Mouse (Mus musculus): ENCODE measurements around the gene Olfr520. TPM values are rescaled to one million over a fixed set of nuclear protein-coding genes. Genes with fewer than 3 reads are reported as not detected.
"Not testable (repeated sequence)": the region's sequence is repeated elsewhere in the genome, so short reads cannot be mapped to it uniquely, and the experiment has no call there.

The Olfr520 gene
- polyA plus RNA-seq (2016; fragmentation: Nextera tagmentation; extraction: Ambion mirVana): not detected in 2 replicates

GRCm38 (mm10) chr7:99729973-99730372 is at the start of gene Olfr520:
Olfr520 (plus strand) TSS chr7:99730273.
- H3K4me1 ChIP-seq (replicated peaks): no peaks in the 10 kb centered on the region
- no peak within 1 kb of the TSS for H3K4me2 ChIP-seq
- no peak within 1 kb of the TSS for H3K9ac ChIP-seq (replicated peaks)
- no peaks in the 10 kb centered on the region for H3K27me3 ChIP-seq
- peaks cover 5% of the 10 kb centered on the region; the same call in 1 of the 2 replicates for H3K9me3 ChIP-seq
- H3K36me3 ChIP-seq: no peaks in the 10 kb centered on the region
- H3K27ac ChIP-seq: no peak within 1 kb of the TSS
- 82% methylated on average over 2 of the region's 2 CpGs for WGBS
- ATAC-seq (ENCODE audit: insufficient number of reproducible peaks, insufficient read depth, low FRiP score, low TSS enrichment, low read depth): no peak
- no peak within 1 kb of the TSS for H3K4me3 ChIP-seq (replicated peaks)

- Histone ChIP-seq H3K27me3 (no peaks in the 10 kb centered on the region), H3K9me3 (no peaks in the 10 kb centered on the region), H3K4me3 (replicated peaks) (no peak overlapping the region), H3K27ac (no peak overlapping the region), H3K4me2 (no peak overlapping the region), H3K9ac (replicated peaks) (no peak overlapping the region), H3K4me1 (replicated peaks) (no peaks in the 10 kb centered on the region), H3K36me3 (no peaks in the 10 kb centered on the region)
- WGBS: 79% methylated on average over 5 of the region's 5 CpGs
- ATAC-seq (ENCODE audit: insufficient number of reproducible peaks, insufficient read depth, low FRiP score, low TSS enrichment, low read depth): no peak
These were observed 49.3 kb upstream of the Olfr520 start for GRCm38 (mm10) chr7:99680771-99681170.

GRCm38 (mm10) chr7:99684086-99684485 is 46.0 kb upstream of the Olfr520 start:
- Histone ChIP-seq H3K4me2 (no peak overlapping the region), H3K9me3 (no peaks in the 10 kb centered on the region), H3K9ac (replicated peaks) (no peak overlapping the region), H3K36me3 (no peaks in the 10 kb centered on the region), H3K27ac (no peak overlapping the region), H3K4me3 (replicated peaks) (no peak overlapping the region), H3K4me1 (replicated peaks) (no peaks in the 10 kb centered on the region), H3K27me3 (no peaks in the 10 kb centered on the region)
- 52% methylated on average over 4 of the region's 4 CpGs for WGBS
- ATAC-seq (ENCODE audit: insufficient number of reproducible peaks, insufficient read depth, low FRiP score, low TSS enrichment, low read depth): no peak

- Histone ChIP-seq H3K9me3 (no peaks in the 10 kb centered on the region), H3K4me2 (no peak overlapping the region), H3K27me3 (no peaks in the 10 kb centered on the region), H3K4me3 (replicated peaks) (no peak overlapping the region), H3K9ac (replicated peaks) (no peak overlapping the region), H3K36me3 (no peaks in the 10 kb centered on the region), H3K4me1 (replicated peaks) (no peaks in the 10 kb centered on the region), H3K27ac (no peak overlapping the region)
- ATAC-seq (ENCODE audit: insufficient number of reproducible peaks, insufficient read depth, low FRiP score, low TSS enrichment, low read depth): no peak
- 78% methylated on average over 7 of the region's 7 CpGs for WGBS
These were observed 39.3 kb upstream of the Olfr520 start for GRCm38 (mm10) chr7:99690819-99691218.

GRCm38 (mm10) chr7:99692396-99692795 is 37.7 kb upstream of the Olfr520 start:
- Histone ChIP-seq H3K9me3 (no peaks in the 10 kb centered on the region), H3K27ac (no peak overlapping the region), H3K4me3 (replicated peaks) (no peak overlapping the region), H3K4me2 (no peak overlapping the region), H3K9ac (replicated peaks) (no peak overlapping the region), H3K36me3 (no peaks in the 10 kb centered on the region), H3K27me3 (no peaks in the 10 kb centered on the region), H3K4me1 (replicated peaks) (no peaks in the 10 kb centered on the region)
- 60% methylated on average over 3 of the region's 3 CpGs for WGBS
- ATAC-seq (ENCODE audit: insufficient number of reproducible peaks, insufficient read depth, low FRiP score, low TSS enrichment, low read depth): no peak

GRCm38 (mm10) chr7:99693387-99693786 is 36.7 kb upstream of the Olfr520 start:
- Histone ChIP-seq H3K27me3 (no peaks in the 10 kb centered on the region), H3K4me1 (replicated peaks) (no peaks in the 10 kb centered on the region), H3K4me3 (replicated peaks) (no peak overlapping the region), H3K9ac (replicated peaks) (no peak overlapping the region), H3K27ac (no peak overlapping the region), H3K4me2 (no peak overlapping the region), H3K9me3 (no peaks in the 10 kb centered on the region), H3K36me3 (no peaks in the 10 kb centered on the region)
- WGBS: 96% methylated on average over 3 of the region's 3 CpGs
- ATAC-seq (ENCODE audit: insufficient number of reproducible peaks, insufficient read depth, low FRiP score, low TSS enrichment, low read depth): no peak

GRCm38 (mm10) chr7:99693976-99694375 is 36.1 kb upstream of the Olfr520 start:
- Histone ChIP-seq H3K9me3 (no peaks in the 10 kb centered on the region), H3K27ac (no peak overlapping the region), H3K9ac (replicated peaks) (no peak overlapping the region), H3K27me3 (no peaks in the 10 kb centered on the region), H3K36me3 (no peaks in the 10 kb centered on the region), H3K4me3 (replicated peaks) (no peak overlapping the region), H3K4me1 (replicated peaks) (no peaks in the 10 kb centered on the region), H3K4me2 (no peak overlapping the region)
- no peak for ATAC-seq (ENCODE audit: insufficient number of reproducible peaks, insufficient read depth, low FRiP score, low TSS enrichment, low read depth)
- WGBS: 83% methylated on average over 3 of the region's 3 CpGs

- H3K27ac ChIP-seq; H3K4me3 ChIP-seq (replicated peaks); H3K9ac ChIP-seq (replicated peaks); H3K36me3 ChIP-seq; H3K4me2 ChIP-seq; ATAC-seq (ENCODE audit: insufficient number of reproducible peaks, insufficient read depth, low FRiP score, low TSS enrichment, low read depth); H3K9me3 ChIP-seq; H3K4me1 ChIP-seq (replicated peaks); H3K27me3 ChIP-seq: not testable (repeated sequence)
- whole genome bisulfite sequencing: 59% methylated on average over 5 of the region's 5 CpGs
These were observed 35.6 kb upstream of the Olfr520 start for GRCm38 (mm10) chr7:99694424-99694823.

- no peak for ATAC-seq (ENCODE audit: insufficient number of reproducible peaks, insufficient read depth, low FRiP score, low TSS enrichment, low read depth)
- no peak overlapping the region for H3K4me2 ChIP-seq
- 0 out of 2 replicates have a peak, but pooled peaks cover under 1% of the 10 kb centered on the region for H3K27me3 ChIP-seq
- 84% methylated on average over 8 of the region's 8 CpGs for WGBS
- no peak overlapping the region for H3K9ac ChIP-seq (replicated peaks)
- no peaks in the 10 kb centered on the region for H3K36me3 ChIP-seq
- no peak overlapping the region for H3K4me3 ChIP-seq (replicated peaks)
- H3K27ac ChIP-seq: no peak overlapping the region
- no peaks in the 10 kb centered on the region for H3K9me3 ChIP-seq
- H3K4me1 ChIP-seq (replicated peaks): no peaks in the 10 kb centered on the region; the same call in 1 of the 2 replicates
These were observed 34.5 kb upstream of the Olfr520 start for GRCm38 (mm10) chr7:99695471-99696057.

GRCm38 (mm10) chr7:99698576-99698975 is 31.5 kb upstream of the Olfr520 start:
- H3K27ac ChIP-seq: no peak overlapping the region
- WGBS: 90% methylated on average over 3 of the region's 3 CpGs

GRCm38 (mm10) chr7:99699106-99699505 is 31.0 kb upstream of the Olfr520 start:
- no peak for ATAC-seq (ENCODE audit: insufficient number of reproducible peaks, insufficient read depth, low FRiP score, low TSS enrichment, low read depth)

More at GRCm38 (mm10) chr7:99698576-99698975, 31.5 kb upstream of the Olfr520 start:
- no peak overlapping the region for H3K4me3 ChIP-seq (replicated peaks)
- no peak overlapping the region for H3K4me2 ChIP-seq
- H3K27me3 ChIP-seq: 0 out of 2 replicates have a peak, but pooled peaks cover 4% of the 10 kb centered on the region
- no peak for ATAC-seq (ENCODE audit: insufficient number of reproducible peaks, insufficient read depth, low FRiP score, low TSS enrichment, low read depth)
- H3K36me3 ChIP-seq: no peaks in the 10 kb centered on the region
- H3K9ac ChIP-seq (replicated peaks): no peak overlapping the region
- no peaks in the 10 kb centered on the region for H3K9me3 ChIP-seq
- no peaks in the 10 kb centered on the region; the same call in 1 of the 2 replicates for H3K4me1 ChIP-seq (replicated peaks)

GRCm38 (mm10) chr7:99699709-99700151 is 30.3 kb upstream of the Olfr520 start:
- no peak overlapping the region for H3K9ac ChIP-seq (replicated peaks)
- 0 out of 2 replicates have a peak, but pooled peaks cover 4% of the 10 kb centered on the region for H3K27me3 ChIP-seq
- 64% methylated on average over 3 of the region's 3 CpGs for WGBS
- H3K36me3 ChIP-seq: no peaks in the 10 kb centered on the region
- H3K4me2 ChIP-seq: no peak overlapping the region
- no peak overlapping the region for H3K4me3 ChIP-seq (replicated peaks)
- H3K9me3 ChIP-seq: no peaks in the 10 kb centered on the region
- H3K4me1 ChIP-seq (replicated peaks): no peaks in the 10 kb centered on the region; the same call in 1 of the 2 replicates
- H3K27ac ChIP-seq: no peak overlapping the region
- ATAC-seq (ENCODE audit: insufficient number of reproducible peaks, insufficient read depth, low FRiP score, low TSS enrichment, low read depth): no peak

More at GRCm38 (mm10) chr7:99699106-99699505, 31.0 kb upstream of the Olfr520 start:
- no peaks in the 10 kb centered on the region; the same call in 1 of the 2 replicates for H3K4me1 ChIP-seq (replicated peaks)
- 36% methylated on average over 3 of the region's 3 CpGs for WGBS
- H3K4me3 ChIP-seq (replicated peaks): no peak overlapping the region
- H3K9ac ChIP-seq (replicated peaks): no peak overlapping the region
- H3K36me3 ChIP-seq: no peaks in the 10 kb centered on the region
- H3K9me3 ChIP-seq: no peaks in the 10 kb centered on the region
- H3K4me2 ChIP-seq: no peak overlapping the region
- 0 out of 2 replicates have a peak, but pooled peaks cover 4% of the 10 kb centered on the region for H3K27me3 ChIP-seq
- H3K27ac ChIP-seq: no peak overlapping the region
